Mouse (Mus musculus) megakaryocyte, embryonic 14.5 days (primary cell): ENCODE data around the gene Ttc4. TPM values are rescaled to one million over a fixed set of nuclear protein-coding genes. Genes with fewer than 3 reads are reported as not detected.
A peak's percentile ranks its signal among the peaks of the same experiment; 100 is the strongest.

Experiments
- H3K27me3 ChIP-seq: replicated peaks from 2 replicates; pipeline ENCODE3; 2012; ENCODE audit warnings: inconsistent platforms
- H3K36me3 ChIP-seq: replicated peaks from 2 replicates; pipeline ENCODE3; 2012; ENCODE audit warnings: low read length, inconsistent platforms, mixed read lengths
- H3K4me1 ChIP-seq: 2 replicates; pipeline ENCODE4 v1.6.1; 2012; ENCODE audit warnings: inconsistent platforms
- H3K4me3 ChIP-seq: replicated peaks from 2 replicates; pipeline ENCODE3; 2012; ENCODE audit warnings: moderate library complexity, mild to moderate bottlenecking, inconsistent platforms
- H3K9me3 ChIP-seq: 2 replicates; pipeline ENCODE4 v1.6.1; 2012; ENCODE audit warnings: inconsistent platforms
- FLI1 ChIP-seq: IDR thresholded peaks from 2 replicates; pipeline ENCODE4 v1.6.1; 2012; ENCODE audit warnings: low read length, inconsistent platforms, mixed read lengths
- GATA1 ChIP-seq: IDR thresholded peaks from 3 replicates; pipeline ENCODE4 v1.6.1; 2012; ENCODE audit warnings: mixed read lengths, low read length, inconsistent platforms, borderline replicate concordance
- polyA plus RNA-seq: library from polyadenylated mRNA; stranded (reverse); fragments of >175 nt; gene quantifications from 2 replicates; pipeline ENCODE4 v1.2.3, GENCODE M21; 2012; ENCODE audit warnings: low replicate concordance; ENCODE audit not compliant: insufficient read depth

Ttc4 gene
- 4.3 and 5.9 TPM in 2 replicates for polyA plus RNA-seq

- Histone ChIP-seq H3K4me3 (peak within 1 kb of the TSS; percentile 94), H3K9me3 (no peaks in the 10 kb centered on the region), H3K36me3 (peaks cover 37% of the 10 kb centered on the region), H3K27me3 (peaks cover 3% of the 10 kb centered on the region), H3K4me1 (peaks cover 48% of the 10 kb centered on the region)
- no peak for TF ChIP-seq GATA1
- no peak for TF ChIP-seq FLI1
Measured at GRCm38 (mm10) chr4:106678442-106679118, at the start of gene Ttc4. Gene Ttc4 (minus strand): TSS chr4:106678944.

- Histone ChIP-seq H3K4me3 (no peak overlapping the region), H3K4me1 (peaks cover 17% of the 10 kb centered on the region), H3K36me3 (no peaks in the 10 kb centered on the region), H3K27me3 (peaks cover 42% of the 10 kb centered on the region), H3K9me3 (no peaks in the 10 kb centered on the region)
- TF ChIP-seq GATA1 (no peak), FLI1 (no peak)
Measured at GRCm38 (mm10) chr4:106720631-106721030, 41.9 kb upstream of the Ttc4 start.

GRCm38 (mm10) chr4:106713622-106714021 lies 34.9 kb upstream of the Ttc4 start:
- no peak for TF ChIP-seq FLI1
- no peak for TF ChIP-seq GATA1
- peaks cover 68% of the 10 kb centered on the region for H3K27me3 ChIP-seq
- H3K4me1 ChIP-seq: peaks cover 16% of the 10 kb centered on the region
- no peaks in the 10 kb centered on the region for H3K36me3 ChIP-seq
- H3K4me3 ChIP-seq: no peak overlapping the region
- H3K9me3 ChIP-seq: peaks cover 10% of the 10 kb centered on the region; the same call in 1 of the 2 replicates

GRCm38 (mm10) chr4:106708408-106708807 lies 29.7 kb upstream of the Ttc4 start:
- H3K4me1 ChIP-seq: peaks cover 35% of the 10 kb centered on the region
- peaks cover 66% of the 10 kb centered on the region for H3K27me3 ChIP-seq
- no peaks in the 10 kb centered on the region for H3K36me3 ChIP-seq
- H3K9me3 ChIP-seq: peaks cover 7% of the 10 kb centered on the region; the same call in 1 of the 2 replicates
- H3K4me3 ChIP-seq: peak overlapping the region; percentile 82
- TF ChIP-seq FLI1 (no peak), GATA1 (no peak)

- no peak for TF ChIP-seq GATA1
- no peak for TF ChIP-seq FLI1
Measured at GRCm38 (mm10) chr4:106707957-106708356, 29.2 kb upstream of the Ttc4 start.

GRCm38 (mm10) chr4:106705096-106705665 lies 26.4 kb upstream of the Ttc4 start:
- H3K36me3 ChIP-seq: no peaks in the 10 kb centered on the region
- peaks cover 44% of the 10 kb centered on the region for H3K4me1 ChIP-seq
- TF ChIP-seq FLI1 (no peak), GATA1 (no peak)
- H3K27me3 ChIP-seq: peaks cover 68% of the 10 kb centered on the region
- H3K9me3 ChIP-seq: no peaks in the 10 kb centered on the region
- no peak overlapping the region for H3K4me3 ChIP-seq

More at GRCm38 (mm10) chr4:106707957-106708356, 29.2 kb upstream of the Ttc4 start:
- Histone ChIP-seq H3K27me3 (peaks cover 64% of the 10 kb centered on the region), H3K4me1 (peaks cover 37% of the 10 kb centered on the region), H3K9me3 (0 out of 2 replicates have a peak, but pooled peaks cover 5% of the 10 kb centered on the region), H3K4me3 (peak overlapping the region; percentile 82), H3K36me3 (no peaks in the 10 kb centered on the region)

- H3K27me3 ChIP-seq: peaks cover 68% of the 10 kb centered on the region
Measured at GRCm38 (mm10) chr4:106704416-106704815, 25.7 kb upstream of the Ttc4 start.

GRCm38 (mm10) chr4:106703956-106704355 lies 25.2 kb upstream of the Ttc4 start:
- TF ChIP-seq FLI1: no peak
- TF ChIP-seq GATA1: no peak
- H3K27me3 ChIP-seq: peaks cover 67% of the 10 kb centered on the region

More at GRCm38 (mm10) chr4:106704416-106704815, 25.7 kb upstream of the Ttc4 start:
- Histone ChIP-seq H3K36me3 (no peaks in the 10 kb centered on the region), H3K4me1 (peaks cover 48% of the 10 kb centered on the region), H3K9me3 (no peaks in the 10 kb centered on the region), H3K4me3 (no peak overlapping the region)
- TF ChIP-seq FLI1 (no peak), GATA1 (no peak)

GRCm38 (mm10) chr4:106700798-106701197 lies 22.1 kb upstream of the Ttc4 start:
- peaks cover 75% of the 10 kb centered on the region for H3K27me3 ChIP-seq
- no peaks in the 10 kb centered on the region for H3K36me3 ChIP-seq
- peaks cover 35% of the 10 kb centered on the region for H3K4me1 ChIP-seq
- TF ChIP-seq GATA1 (no peak), FLI1 (no peak)
- H3K4me3 ChIP-seq: no peak overlapping the region
- H3K9me3 ChIP-seq: no peaks in the 10 kb centered on the region

More at GRCm38 (mm10) chr4:106703956-106704355, 25.2 kb upstream of the Ttc4 start:
- Histone ChIP-seq H3K4me3 (no peak overlapping the region), H3K9me3 (no peaks in the 10 kb centered on the region), H3K4me1 (peaks cover 48% of the 10 kb centered on the region), H3K36me3 (no peaks in the 10 kb centered on the region)

- H3K4me1 ChIP-seq: peaks cover 32% of the 10 kb centered on the region
- TF ChIP-seq FLI1 (no peak), GATA1 (no peak)
- no peaks in the 10 kb centered on the region for H3K36me3 ChIP-seq
- H3K9me3 ChIP-seq: no peaks in the 10 kb centered on the region
- no peak overlapping the region for H3K4me3 ChIP-seq
- peaks cover 77% of the 10 kb centered on the region for H3K27me3 ChIP-seq
Measured at GRCm38 (mm10) chr4:106699989-106700388, 21.2 kb upstream of the Ttc4 start.
